In the genomic region with DNA sequence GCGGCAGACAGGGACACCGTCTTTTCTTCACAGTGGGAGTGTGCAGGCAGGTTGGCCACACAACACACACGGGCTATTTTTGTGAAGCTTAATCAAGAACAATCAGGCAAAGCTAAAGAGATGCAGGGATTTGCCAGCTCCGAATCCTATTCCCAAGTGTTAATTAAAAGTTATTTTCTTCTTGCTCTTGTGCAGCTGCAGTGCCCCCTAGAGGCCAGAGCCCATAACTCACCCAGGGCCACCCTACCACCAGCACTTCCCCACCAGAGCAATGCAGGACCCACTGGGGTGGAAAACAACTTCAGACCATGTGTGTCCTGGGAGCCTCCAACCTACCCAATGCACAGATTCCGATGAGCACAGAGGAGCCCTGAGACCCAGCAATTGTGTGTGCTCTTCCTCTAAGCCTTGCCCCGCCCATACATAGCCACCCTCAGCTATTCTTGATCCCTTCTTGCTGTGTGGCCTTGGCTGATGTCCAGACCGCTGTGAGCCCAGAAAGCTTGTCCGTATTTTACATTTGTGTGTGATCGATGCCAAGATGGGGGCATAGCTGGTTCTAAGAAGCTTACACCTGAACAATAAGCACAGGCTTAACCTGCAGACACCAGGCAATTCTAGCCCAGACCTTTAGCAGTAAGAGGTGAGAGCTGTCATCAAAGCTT, we compare ENCODE assay signal across 8 mouse cellular contexts.
DNase-seq lines count a peak whose midpoint lies in the region; ATAC-seq lines count a peak whose summit lies in the region.

No protein-coding gene starts in this region.

- no peak overlapping the region for H3K9ac ChIP-seq in intestine, embryonic 14.5 days (ENCODE audit: low read length)
- H3K9ac ChIP-seq in intestine, embryonic 16.5 days (ENCODE audit: low read depth, low read length) = no peak overlapping the region

- H3K4me2 ChIP-seq in intestine, embryonic 14.5 days (ENCODE audit: low read length) = no peak overlapping the region
- no peak overlapping the region for H3K4me2 ChIP-seq in intestine, embryonic 16.5 days (ENCODE audit: low read depth, low read length)

- no peak overlapping the region for H3K27ac ChIP-seq in intestine, embryonic 14.5 days (ENCODE audit: low read depth)
- no peak overlapping the region for H3K27ac ChIP-seq in intestine, embryonic 16.5 days (ENCODE audit: low read length)

- ATAC-seq in intestine, embryonic 14.5 days (replicated peaks; ENCODE audit: low FRiP score, low TSS enrichment, low read depth) = no peak
- ATAC-seq in intestine, embryonic 16.5 days = no peak

- H3K36me3 ChIP-seq in intestine, embryonic 14.5 days (ENCODE audit: control insufficient read depth, insufficient read depth, low read length) = no peaks in the 10 kb centered on the region
- no peaks in the 10 kb centered on the region for H3K36me3 ChIP-seq in intestine, embryonic 16.5 days (ENCODE audit: control insufficient read depth, insufficient read depth, low read length)

- WGBS in intestine, embryonic 14.5 days = 71% methylated on average over 9 of the region's 9 CpGs
- WGBS in intestine, embryonic 16.5 days = 60% methylated on average over 9 of the region's 9 CpGs

- DNase-seq in intestine, embryonic 14.5 days (ENCODE audit: low spot score) = peak; percentile 72
- DNase-seq in B cell, adult 2 months = peak; percentile 58 to 63
- DNase-seq in Muller cell, postnatal 12 days (ENCODE audit: inconsistent ontology term) = peak; percentile 29
- DNase-seq in cerebellum, postnatal 25 days = peak; percentile 59 to 75
- DNase-seq in layer of hippocampus, postnatal 10 days (ENCODE audit: low spot score in 2 of 2) = peak; percentile 68 to 79
- DNase-seq in retina, embryonic 14.5 days (ENCODE audit: low spot score) = peak; percentile 69
- DNase-seq in gastrocnemius, adult 18-20 months (ENCODE audit: low spot score) = no peak

- H3K9me3 ChIP-seq in intestine, embryonic 14.5 days (ENCODE audit: control insufficient read depth, low read length) = no peaks in the 10 kb centered on the region
- H3K9me3 ChIP-seq in intestine, embryonic 16.5 days (ENCODE audit: control insufficient read depth, low read length) = no peaks in the 10 kb centered on the region

- no peaks in the 10 kb centered on the region for H3K27me3 ChIP-seq in intestine, embryonic 14.5 days (replicated peaks; ENCODE audit: control insufficient read depth, insufficient read depth, low read length)
- no peaks in the 10 kb centered on the region for H3K27me3 ChIP-seq in intestine, embryonic 16.5 days (replicated peaks; ENCODE audit: control insufficient read depth, insufficient read depth, low read length)

- no peak overlapping the region for H3K4me3 ChIP-seq in intestine, embryonic 14.5 days (ENCODE audit: low read depth, low read length)
- no peak overlapping the region for H3K4me3 ChIP-seq in intestine, embryonic 16.5 days (ENCODE audit: low read length)

- H3K4me1 ChIP-seq in intestine, embryonic 14.5 days (replicated peaks; ENCODE audit: control insufficient read depth, insufficient read depth, low read length) = no peaks in the 10 kb centered on the region
- H3K4me1 ChIP-seq in intestine, embryonic 16.5 days (ENCODE audit: control insufficient read depth, insufficient read depth, low read length) = no peaks in the 10 kb centered on the region
